Mouse (Mus musculus) cerebellum, adult 11 months (tissue): Measurements from ENCODE around the gene Msh5.
"Not testable (repeated sequence)": the region's sequence is repeated elsewhere in the genome, so short reads cannot be mapped to it uniquely, and the experiment has no call there.

Experiments used
- DNase-seq: peaks from one replicate; pipeline ENCODE4 v3.0.0; 2022

Msh5 gene

DNA sequence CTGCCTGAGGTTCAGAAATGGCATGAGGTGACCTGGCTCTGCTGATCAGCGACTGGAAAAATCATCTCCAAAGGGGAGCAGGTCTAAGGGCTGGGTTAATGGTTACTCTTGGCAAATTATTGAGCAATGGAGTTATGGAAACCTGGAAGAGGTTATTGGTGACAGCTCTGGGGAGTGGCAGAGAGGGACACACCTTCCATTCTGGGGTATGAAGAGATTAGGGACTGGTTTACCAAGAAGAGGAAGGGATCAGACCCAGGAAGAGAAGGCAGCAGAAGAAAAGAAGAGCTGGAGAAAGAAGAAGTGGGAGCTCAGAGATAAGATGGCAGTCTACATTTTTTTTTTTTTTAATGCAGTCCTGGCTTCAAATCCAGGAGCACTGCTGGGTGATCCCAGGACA, 1.1 kb upstream of the Msh5 start:
- DNase-seq = no peak

DNA sequence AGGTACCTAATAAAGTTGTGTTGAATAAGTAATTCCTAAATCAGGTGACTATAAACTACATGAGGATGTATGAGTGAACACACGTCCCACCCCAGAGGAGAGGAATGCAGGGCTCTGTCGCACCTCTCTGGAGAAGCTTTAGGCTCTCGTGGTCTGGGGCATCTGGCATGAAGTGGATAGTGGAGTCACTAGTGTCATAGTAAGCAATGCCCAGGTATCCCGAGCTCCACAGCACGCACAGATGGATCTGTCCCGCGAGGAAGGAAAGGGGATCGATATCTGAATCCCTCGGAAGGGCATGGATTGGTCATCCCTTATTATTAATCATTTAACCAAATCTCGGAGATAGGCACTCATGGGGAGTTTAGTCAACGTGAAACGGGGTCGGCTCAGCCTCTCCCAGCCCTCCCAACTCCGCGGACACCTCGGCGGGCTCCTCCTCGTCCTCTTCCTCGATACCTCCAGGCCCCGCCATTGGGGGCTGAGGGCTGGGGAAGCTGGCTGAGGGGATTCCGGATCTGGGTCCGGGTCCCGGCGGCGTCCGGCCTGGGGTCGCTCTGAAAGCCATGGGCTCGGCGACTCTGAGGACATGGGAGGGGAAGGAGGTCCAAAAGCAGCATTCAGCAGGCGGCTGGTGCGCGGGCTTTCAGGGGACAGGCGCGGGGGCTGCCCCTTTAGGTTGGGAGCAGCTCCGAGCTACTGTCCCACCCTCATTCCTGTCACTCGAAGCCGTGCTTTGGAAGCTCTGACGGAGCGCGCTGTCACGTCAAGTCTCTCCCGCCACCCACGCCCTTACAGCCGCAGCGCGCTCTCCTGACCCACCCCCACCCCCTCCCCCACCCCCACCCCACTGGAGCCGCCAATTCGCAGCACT, 501 bp downstream of the Msh5 start:
- DNase-seq = peak; percentile 40

DNA sequence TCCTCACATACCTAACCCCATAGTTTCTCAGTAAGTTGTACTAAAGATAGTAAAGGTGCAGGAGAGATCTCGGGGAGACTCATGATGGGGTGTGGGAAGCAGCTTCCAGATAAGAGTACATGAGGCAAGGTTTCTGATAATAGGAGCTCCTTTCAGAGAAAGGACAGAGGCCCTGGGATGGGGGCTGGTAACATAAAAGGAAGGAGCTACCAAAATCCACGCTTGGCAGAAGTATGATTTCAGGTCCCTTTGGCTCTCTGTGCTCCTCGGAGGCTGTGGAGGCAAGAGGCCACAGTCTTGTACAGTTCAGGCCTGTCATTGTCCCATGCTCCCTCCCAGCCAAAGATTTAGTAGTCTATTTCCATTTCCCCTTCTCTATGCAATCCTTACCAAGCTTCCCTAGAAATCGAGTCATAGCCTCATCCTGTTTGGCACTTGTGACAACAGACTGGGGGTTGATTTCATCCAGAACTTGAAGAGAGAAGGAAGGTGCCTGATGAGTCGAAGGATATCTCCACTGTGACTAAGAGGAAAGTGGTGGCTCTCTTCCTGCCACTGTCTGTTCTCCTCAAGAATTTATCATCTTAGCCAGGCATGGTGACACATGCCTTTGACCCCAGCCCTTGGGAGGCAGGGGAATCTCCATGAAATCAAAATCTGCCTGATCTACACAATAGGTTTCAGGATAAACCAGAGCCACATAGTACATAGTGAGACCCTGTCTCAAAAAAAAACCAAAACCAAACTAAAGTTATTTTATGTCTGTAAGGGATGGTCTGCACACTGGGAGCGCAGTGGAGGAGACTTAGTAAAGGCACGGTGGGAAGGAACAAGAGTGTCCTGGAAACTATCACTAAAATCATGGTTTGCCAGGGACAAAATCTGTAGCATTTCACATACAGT, 1.4 kb downstream of the Msh5 start:
- DNase-seq = no peak

DNA sequence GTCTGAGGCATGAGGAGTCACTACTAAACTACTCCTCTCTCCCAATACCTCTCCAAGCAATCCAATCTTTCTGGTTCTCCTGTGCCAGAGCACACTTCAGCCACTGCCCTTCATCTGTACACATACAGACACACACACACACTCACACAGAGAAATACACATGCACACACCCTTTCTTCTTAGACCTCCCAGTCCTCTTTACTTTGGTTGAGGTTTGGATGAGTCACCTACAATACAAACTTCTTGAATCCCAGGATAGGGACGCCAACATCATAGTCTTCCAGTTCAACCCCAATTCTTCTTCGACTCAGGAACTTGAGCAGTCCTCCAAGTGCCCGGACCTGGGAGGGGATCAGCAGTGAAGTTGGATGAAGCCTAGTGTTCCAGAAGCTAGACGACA, 2.8 kb downstream of the Msh5 start:
- no peak for DNase-seq

DNA sequence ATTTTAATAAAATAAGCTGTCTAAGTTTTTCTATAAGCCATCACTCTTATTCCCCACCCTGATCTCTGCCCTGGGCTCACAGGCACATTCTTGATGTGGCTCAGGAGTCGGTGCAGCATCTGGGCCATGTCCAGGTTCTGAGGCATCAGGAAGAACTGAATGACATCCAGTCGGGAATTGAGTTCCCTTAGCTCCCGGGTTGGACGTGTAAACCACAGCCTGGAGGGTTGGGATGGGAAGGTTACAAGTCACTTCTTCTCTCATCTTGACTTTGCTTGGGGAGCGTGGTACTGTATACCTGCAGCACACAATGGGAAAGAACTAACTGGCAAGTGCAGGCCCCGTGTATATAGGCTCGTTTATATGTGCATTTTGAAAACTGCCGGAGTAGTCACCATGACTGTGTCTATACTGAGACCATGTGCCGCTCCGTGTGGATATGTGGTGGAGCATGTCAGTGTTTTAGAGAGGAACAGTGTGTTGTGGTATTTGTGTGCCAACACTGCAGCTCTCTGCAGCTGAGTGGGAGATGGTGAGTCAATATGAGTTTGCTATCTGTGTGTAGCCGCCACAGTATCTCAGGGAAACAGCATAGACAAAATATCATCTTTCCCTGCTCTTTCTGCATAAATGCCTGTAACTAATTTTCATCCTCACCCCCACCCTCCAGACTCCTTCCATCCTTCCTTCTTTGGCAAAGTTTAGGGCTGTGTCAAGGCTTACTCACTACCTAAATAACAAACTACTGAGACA, 7.2 kb downstream of the Msh5 start:
- no peak for DNase-seq

DNA sequence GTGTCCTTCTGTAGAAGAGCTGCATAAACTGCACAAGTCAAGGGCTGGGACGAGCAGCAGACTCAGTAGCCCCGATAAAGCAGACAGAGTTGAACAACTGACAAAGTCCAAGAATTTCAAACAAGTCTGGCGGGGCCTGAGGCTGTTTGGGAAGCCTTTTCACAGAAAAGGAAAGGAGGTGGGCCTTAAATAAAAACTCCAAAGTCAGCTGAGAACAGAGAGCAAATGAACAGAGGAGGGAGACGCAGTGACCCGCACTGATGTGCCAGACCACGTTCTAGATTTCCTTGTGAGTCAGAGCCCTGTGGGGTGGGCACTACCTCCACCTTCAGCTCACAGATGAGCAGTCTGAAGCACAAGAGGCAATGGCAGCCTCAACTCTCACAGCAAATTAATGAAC, 11.6 kb downstream of the Msh5 start:
- DNase-seq = no peak

DNA sequence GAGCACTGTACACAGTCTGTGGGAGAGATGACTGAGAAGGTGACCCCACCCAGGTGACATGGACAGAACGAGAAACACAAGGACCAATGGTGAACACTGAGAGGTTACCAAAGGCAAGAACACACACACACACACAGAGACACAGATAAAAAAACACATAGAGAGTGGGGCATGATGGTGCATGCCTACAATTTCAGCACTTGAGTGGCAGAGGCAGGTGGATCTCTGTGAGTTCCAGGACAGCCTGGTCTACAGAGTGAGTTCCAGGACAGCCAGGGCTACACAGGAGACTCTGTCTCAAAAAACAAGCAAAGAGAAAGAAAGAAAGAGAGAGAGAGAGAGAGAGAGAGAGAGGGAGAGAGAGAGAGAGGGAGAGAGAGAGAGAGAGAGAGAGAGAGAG, 12.8 kb downstream of the Msh5 start:
- not testable (repeated sequence) for DNase-seq

DNA sequence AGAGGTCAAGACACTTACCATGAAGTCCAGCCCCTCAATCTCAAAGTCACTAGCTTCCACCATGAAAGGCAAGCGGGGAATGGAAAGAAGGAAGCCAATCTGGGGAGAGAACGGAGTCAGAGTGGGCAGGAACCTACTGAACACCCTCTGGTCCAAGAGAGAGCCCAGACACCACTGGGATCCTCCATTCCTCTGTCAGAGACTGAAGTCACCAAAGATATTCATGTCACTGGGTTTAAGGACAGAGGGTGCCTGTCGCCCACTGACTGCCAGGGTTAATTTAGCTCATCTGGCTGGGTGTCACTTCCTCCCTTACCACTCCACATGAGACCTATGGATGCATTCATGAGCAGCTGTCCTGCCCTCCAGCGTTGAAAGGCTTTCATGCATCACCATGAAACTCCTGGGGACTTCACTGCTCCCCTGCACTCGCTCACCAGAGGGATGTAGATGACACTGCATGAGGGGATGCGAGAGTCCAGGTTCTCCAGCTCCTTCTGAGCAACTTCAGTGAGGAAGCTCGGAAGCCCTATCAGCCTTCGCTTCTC, 14.1 kb downstream of the Msh5 start:
- no peak for DNase-seq

DNA sequence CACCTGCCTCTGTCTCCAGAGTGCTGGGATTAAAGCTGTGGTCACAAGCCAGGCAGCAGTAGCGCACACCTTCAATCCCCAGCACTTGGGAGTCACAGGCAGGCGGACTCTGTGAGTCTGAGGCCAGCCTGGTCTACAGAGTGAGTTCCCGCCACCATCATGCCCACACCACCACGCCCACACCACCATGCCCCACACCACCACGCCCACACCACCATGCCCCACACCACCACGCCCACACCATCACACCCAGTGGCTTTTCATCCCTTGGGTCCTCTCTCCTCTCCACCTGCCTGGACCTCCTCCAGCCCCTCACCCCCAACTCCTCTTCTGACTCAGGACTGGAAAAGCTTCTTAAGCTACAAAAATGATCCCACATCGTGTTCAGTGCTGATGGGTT, 14.7 kb downstream of the Msh5 start:
- no peak for DNase-seq

DNA sequence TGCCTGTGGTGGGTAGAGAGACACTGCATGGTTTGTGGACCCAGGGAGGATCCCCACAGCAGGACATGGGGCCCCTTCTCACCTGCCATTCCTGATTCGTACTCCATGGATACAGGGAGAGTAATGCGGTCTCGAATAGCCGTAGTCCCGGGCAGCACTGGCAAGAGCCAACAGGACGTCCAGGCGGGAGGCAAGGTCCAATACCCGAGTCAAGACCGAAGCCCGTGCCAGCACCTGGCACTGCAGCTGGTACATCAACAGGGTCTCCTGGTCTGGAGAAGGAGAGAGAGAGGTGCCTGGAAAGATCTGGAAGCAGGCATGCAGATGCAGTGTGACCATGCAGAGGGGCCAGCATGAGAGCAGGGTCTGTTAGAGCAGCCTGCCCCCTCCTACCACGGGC, 15.3 kb downstream of the Msh5 start:
- no peak for DNase-seq

DNA sequence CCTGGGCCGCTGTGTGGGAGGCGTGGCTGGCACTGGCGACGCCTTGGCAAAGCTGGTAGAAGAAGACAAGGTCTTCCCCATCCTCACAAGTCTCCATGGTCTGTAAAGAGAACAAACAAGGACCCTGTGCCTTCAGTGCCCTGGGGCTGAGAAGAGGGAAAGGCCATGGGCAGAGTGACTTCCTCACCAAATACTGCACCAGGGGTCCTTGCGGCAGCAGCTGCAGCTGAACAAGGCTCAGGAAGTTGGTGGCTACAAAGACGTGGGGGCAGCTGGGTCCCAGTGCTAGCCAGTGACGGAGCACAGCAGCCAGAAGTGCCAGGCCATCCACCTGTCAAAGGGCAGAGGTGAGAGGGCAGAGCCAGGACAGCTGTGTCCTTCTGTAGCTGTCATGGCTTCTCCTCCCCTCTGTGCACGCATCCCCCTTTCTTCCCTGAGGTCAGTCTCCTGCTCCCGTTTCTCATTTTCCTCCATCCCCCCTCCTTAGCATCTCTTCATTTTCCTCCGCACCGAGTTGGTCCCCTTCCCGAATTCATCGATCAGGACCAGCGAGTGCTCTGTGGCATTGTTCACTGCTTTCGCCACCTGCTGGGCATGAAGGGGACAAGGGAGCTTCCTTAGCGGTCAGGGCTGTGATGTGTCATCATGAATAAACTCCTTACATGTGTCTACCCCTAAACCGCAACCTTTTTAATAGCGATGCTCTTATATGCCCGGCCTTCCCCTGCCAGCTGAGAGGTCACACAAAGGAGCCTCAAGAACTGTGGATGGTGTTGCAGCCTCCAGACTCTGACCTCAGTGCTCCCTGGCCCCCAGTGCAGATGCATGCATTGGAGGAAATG, 16.6 kb downstream of the Msh5 start:
- no peak for DNase-seq

DNA sequence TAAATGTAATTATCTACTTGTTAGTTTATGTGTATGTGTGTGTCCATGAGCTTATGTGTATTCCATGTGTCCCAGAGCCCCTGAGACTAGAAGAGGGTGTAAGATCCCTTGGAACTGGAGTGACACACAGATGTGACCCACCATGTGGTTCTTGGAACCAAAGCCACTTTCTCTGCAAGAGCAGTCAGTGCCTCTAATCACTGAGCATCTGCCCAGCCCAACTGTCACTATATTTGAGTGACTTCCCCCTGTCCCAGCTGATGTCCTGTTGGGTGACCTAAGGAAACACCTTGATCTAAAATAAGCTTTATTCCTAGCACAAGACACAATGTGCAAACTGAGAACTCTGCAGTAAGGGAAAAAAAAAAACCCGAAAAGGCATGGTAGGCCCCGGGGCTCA, 18.2 kb downstream of the Msh5 start:
- DNase-seq = no peak

DNA sequence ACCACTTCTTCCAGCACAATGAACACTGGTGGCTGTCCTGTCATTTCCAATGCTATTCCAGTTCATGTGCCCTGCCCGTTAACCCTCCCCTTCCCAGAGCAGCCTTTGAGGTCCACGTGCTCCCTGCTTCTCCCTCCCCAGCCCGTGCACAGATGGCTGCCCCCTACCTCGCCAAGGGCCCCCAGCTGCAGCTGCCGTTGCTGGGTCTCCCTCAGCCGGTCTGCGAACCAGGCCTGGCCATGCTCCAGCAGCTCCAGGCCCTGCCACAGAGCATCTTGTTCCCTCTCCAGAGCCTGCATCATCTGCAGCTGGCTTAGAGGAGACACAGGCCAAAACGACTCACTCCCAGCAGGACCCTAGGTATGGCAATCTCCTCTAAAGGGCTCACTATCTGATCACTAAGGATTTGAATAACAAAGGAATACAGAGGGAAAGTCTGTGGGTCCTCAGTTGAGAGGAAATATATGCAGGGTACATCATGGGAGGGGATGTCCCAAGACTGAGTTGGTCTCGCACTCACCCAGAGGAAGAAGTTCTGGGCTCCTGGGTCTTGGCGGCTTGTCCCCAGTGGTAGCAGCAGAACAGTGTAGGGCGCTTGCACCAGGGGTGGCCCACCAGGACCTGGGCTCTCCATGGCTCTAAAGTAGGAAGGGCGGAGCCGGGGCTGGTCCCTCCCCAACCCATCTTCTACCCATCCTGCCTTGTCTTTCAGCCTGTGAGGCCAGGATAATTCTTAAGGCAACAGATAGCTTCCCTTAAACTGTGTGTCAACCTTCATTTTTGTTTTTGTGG, 19.1 kb downstream of the Msh5 start, which contains the start of gene Sapcd1:
TSS of gene Sapcd1 (minus strand) at position 740 of the 792 bp plus-strand sequence.
- no peak for DNase-seq

DNA sequence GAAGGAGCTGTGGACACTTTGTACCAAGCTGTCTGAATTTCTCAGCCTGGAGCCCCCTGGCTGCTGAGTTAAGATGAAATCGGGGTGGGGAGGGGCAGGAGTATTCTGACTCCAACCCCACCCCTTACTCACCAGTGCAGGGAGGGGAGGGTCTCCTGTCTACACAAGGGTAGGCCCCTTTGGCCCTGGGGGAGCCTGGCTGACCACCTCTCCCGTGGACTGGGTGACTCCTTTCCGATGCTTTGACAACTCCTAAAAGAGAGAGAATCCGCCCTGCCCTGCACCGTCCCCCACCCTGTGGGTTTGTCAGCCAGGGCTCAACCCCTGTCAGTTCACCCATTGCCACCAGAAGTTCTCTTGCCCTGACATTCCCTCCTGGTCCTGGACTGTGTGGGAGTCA, 20.3 kb downstream of the Msh5 start:
- DNase-seq = no peak

DNA sequence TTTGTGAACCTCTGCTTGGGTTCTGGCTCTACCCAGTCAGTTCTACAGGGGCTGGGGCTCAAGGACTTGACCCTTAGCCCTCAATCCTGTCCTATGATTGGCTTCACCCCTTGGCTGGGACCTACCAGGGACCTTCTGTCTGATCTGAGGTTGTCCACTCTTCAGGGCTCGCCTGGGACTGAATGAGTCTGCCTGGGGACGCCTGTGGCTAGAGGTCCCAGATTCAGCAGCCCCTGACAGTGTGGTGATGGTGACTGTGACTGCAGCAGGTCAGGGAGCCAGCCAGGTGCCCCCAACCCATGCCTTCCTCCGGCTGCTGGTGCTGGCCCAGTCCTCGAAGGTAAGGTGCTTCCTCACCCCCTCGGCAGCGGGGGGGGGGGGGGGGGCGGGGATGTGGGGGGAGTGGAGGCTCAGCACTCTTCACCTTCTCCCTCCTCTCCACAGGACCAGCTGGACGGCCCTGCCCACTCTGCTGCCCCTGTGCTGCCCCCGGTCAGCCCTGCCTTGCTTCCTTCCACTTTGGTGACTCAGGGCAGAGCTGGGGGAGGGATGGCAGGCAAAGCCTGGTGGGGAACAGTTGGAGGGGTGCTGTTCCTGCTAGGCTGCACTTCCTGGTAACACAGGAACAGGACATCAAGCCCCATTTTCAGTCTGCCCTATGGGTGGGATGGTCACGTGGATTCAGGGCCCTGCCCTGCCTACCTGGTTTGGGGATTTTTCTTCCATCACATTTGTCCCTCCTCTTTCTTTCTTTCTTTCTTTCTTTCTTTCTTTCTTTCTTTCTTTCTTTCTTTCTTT, 21.7 kb downstream of the Msh5 start:
- no peak for DNase-seq

DNA sequence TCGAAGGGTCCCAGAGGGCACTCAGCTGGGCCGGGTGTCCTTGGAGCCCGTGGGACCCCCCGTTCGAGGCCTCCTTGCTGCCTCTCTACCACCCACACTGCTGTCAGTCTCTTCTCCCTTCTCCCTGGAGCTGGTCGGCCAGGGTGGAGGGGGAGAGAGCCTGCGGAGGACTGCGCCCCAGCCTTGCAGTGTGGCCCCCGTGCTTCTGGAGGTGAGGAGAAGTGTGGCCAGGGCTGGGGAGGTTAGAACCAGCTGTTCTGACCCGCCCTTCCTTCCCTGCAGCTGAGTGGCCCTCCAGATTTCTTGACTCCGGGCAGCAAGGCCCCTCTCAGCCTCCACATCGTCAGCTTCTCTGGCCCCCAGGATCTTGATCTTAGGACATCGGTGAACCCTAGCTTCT, 22.3 kb downstream of the Msh5 start:
- no peak for DNase-seq

DNA sequence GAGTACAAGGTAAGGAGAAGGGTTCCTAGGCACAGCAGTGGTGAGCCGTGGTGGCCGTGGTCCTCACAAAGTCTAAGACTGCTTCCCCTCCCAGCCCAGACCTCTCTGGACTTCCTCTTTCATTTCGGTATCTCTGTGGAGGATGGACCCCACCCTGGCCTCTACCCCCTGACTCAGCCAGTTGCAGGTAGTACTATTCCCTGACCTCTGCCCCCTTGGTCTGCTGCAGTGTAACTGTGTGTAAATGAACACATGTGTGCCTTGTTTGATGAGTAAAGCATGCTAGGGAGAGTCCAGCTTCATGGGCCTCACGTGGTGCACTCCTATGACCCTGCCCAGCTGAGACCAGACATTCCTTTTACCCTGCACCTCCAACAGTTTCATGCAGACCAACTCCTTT, 22.8 kb downstream of the Msh5 start:
- no peak for DNase-seq

DNA sequence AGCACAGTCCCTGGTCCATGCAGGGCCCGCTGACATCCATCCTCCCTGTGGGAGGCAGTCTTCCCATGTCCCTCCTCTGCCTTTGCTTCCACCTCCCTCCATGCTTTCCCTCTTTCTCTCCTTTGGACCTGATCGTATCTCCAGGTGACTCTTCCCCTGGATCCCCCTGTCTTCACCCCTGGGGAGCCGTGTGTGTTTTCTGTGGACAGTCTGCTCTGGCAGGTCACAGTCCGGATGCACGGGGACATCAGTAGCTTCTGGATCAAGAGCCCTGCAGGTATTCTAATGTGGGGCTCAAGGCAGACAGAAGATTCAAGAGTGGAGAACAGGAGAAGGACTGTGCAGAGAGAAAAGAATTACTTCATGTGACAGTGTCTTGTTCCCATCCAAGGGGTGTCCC, 23.3 kb downstream of the Msh5 start:
- DNase-seq = no peak

DNA sequence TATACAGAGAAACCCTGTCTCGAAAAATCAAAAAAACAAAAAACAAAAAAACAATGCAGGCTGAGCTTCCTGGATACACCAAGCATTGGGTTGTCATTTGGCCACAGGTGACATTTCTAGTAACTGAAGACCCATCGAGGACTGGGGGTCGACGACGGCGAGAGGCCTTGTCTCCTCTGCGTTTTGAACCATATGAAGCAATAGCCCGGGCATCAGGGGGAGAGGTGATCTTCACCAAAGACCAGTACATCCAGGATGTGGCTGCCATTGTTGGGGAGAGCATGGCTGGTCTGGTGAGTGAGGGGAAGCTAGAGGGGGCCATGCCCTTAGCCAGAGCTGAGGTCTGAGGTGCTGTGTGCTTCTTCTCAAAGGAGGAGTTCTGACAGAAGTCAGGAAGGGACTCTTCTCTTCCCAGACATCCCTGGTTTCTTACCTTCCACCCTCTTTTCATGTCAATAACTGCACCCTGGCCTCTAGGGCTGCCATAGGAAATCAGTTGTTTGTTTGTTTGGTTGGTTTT, 23.9 kb downstream of the Msh5 start:
- DNase-seq = no peak
